Mouse (Mus musculus) urinary bladder, postnatal 0 days (tissue): ENCODE measurements around the gene Duox2. TPM values are rescaled to one million over a fixed set of nuclear protein-coding genes. Genes with fewer than 3 reads are reported as not detected.

Experiments
- polyA plus RNA-seq: library from polyadenylated mRNA; unstranded; fragments of >200 nt; fragmentation: Nextera tagmentation; extraction: Ambion mirVana; gene quantifications from 2 replicates; pipeline ENCODE4 v1.2.1, GENCODE M21; 2015

Gene Duox2
- polyA plus RNA-seq: 0.02 and 0.06 TPM in 2 replicates

DNA sequence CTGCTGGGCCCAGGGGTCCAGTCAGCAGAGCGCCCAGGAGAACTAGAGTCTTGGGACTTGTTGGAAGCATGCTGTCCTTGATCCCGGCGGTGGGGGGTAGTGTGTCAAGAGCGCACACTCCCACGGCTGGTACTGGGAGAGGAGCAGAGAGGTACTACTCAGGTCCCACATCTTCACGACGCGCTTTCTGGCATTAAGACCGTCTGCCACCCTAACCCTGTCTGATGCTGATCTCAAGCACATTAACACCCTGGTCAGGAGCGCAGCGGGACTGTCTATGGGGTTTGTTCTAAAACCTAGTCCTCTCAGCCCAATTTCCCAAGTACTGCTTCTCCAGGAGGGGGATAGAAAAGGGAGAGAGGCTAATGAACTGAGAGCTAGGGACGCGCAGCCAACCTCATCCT, at the start of gene Duox2:
TSS of gene Duox2 (minus strand) at position 354 of the 404 bp plus-strand sequence.

DNA sequence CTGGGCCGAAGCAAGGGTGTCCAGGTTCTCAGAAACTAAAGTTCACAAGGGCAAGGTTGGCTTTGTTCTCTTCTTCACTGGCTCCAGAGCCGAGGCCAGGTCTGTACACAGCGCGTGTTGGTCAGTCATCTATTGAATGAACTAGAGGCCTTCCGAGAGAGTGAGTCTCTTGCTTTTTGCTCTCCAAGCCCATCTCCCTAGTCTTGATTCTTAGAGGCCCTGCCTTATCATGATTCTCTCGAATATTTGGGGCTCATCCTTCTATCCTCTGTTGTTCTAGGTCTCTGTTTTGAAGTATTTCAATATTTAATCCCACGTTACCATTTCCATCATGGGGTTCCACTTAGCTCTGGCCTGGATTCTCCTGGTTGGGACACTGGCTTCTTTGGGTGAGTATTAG, 17.1 kb upstream of the Duox2 start, which contains the start of gene Duox1:
TSS of gene Duox1 (plus strand) at position 301 of the 400 bp plus-strand sequence.

DNA sequence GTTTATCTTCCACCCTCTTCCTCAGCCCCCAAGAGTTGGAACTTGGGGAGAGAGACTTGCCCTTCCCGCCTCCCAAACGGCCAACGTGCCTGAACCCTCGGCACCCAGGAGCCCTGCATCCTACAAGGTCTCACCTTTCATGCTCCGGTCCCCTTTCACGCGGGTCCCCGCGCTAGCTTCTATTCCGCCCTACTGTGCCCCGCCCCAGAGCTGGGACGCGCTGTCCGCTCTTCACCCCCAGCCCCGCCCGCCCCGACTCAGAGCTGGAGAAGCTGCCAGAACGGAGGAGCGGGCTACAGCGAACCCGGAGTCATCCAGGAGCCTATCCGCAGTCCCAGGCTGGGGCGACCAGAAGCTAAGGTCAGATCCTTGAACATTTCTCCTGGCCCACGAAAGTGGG, 15.3 kb upstream of the Duox2 start, which contains the start of gene Duoxa1:
TSS of gene Duoxa1 (minus strand) at position 195 of the 400 bp plus-strand sequence.

GRCm38 (mm10) chr2:122298596-122299490, 594 bp upstream of the Duox2 start, which contains the start of gene Duoxa2:
TSS of gene Duoxa2 (plus strand) at chr2:122298900.

GRCm38 (mm10) chr2:122234611-122235288, 63.5 kb downstream of the Duox2 start, which contains the start of gene Sord:
TSS of gene Sord (plus strand) at chr2:122234749.

Other genes with a start within 250 kb of the Duox2 start
- 4.4 and 4.7 TPM in 2 replicates for gene Spg11, start 180.1 kb downstream of the Duox2 start, polyA plus RNA-seq
- 554 and 584 TPM in 2 replicates for gene B2m, start 150.8 kb downstream of the Duox2 start, polyA plus RNA-seq
- 0.07 TPM in 1 of 2 replicates, not detected in the other for gene Trim69, start 137.7 kb downstream of the Duox2 start, polyA plus RNA-seq
- not detected in 2 replicates for gene Patl2, start 112.3 kb downstream of the Duox2 start, polyA plus RNA-seq
- gene Terb2, start 112.2 kb downstream of the Duox2 start, polyA plus RNA-seq: not detected in 2 replicates
- gene Sord, start 63.7 kb downstream of the Duox2 start, polyA plus RNA-seq: 18.4 and 18.6 TPM in 2 replicates
- not detected in 2 replicates for gene Duoxa2, start 451 bp upstream of the Duox2 start, polyA plus RNA-seq
- gene Duoxa1, start 15.3 kb upstream of the Duox2 start, polyA plus RNA-seq: 5.4 and 7.0 TPM in 2 replicates
- gene Duox1, start 17.2 kb upstream of the Duox2 start, polyA plus RNA-seq: 1.1 TPM in 2 replicates
- gene Shf, start 70.7 kb upstream of the Duox2 start, polyA plus RNA-seq: 0.57 and 1.3 TPM in 2 replicates
- 0.95 and 1.5 TPM in 2 replicates for gene Slc28a2, start 128.0 kb upstream of the Duox2 start, polyA plus RNA-seq
- not detected in 2 replicates for gene Gm14085, start 186.5 kb upstream of the Duox2 start, polyA plus RNA-seq